Mouse (Mus musculus): Measurements from ENCODE around the gene Il12rb1.

DNA sequence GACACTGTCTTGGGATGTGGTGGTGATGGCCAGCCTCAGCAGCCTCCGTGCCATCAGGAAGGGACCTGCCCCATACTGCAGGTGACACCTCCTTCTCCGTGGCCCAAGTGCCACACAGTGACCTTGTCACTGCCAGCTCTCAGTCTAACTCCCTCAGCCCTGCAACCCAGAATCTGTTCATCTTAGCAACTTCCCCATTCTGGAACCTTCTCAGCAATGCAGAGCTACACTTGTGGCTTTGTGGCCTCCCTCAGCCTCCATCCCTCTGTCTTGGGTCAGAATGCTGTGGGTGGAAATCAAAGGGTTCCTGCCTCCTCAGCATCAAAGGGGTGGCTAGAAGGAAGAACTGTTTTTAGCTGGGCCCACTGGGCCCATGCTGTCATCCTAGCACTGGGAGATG, 45.6 kb downstream of the Il12rb1 start:
- TF ChIP-seq CTCF (IDR thresholded peaks at IDR 0.05; ENCODE audit: low read depth, low read length), result no peak
- no peak for TF ChIP-seq POLR2A (IDR thresholded peaks at IDR 0.05; ENCODE audit: borderline replicate concordance, low read depth, low read length)
